Mouse (Mus musculus) erythroblast, embryonic 14.5 days (primary cell): ENCODE data around the gene Sgms1.

Experiments
- GATA1 ChIP-seq: IDR thresholded peaks from 2 replicates; pipeline ENCODE4 v1.6.1; 2012; ENCODE audit warnings: low read length, inconsistent platforms, mixed read lengths
- TAL1 ChIP-seq: IDR thresholded peaks from 3 replicates; pipeline ENCODE4 v1.6.1; 2012; ENCODE audit warnings: low read length, inconsistent platforms, mixed read lengths

DNA sequence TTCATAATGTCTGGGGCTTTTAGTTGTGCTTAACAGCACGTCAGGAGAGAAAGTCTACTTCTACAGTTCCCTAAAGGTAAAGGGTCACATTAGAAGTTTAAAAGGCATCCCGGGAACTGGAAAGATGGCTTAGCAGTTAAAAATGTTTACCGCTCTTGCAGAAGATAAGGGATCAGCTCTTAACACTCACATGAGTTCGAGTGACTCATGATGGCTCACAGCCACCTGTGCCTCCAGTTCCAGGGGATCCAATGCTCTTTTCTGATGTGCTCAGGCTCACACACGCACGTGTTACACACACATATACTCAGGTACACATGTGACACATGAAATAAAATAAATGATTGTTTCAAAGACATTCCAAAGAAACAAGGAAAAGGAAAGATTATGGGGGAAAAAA lies 6.8 kb upstream of the Sgms1 start:
- TF ChIP-seq GATA1 (no peak), TAL1 (no peak)
